Mouse (Mus musculus) embryo, embryonic 10.5 days (tissue): ENCODE data around the gene Tspan1.
A peak's percentile ranks its signal among the peaks of the same experiment; 100 is the strongest.

Experiments
- DNase-seq: peaks from one replicate; pipeline ENCODE4 v3.0.0-alpha.2; 2015; ENCODE audit warnings: low spot score

Gene Tspan1

DNA sequence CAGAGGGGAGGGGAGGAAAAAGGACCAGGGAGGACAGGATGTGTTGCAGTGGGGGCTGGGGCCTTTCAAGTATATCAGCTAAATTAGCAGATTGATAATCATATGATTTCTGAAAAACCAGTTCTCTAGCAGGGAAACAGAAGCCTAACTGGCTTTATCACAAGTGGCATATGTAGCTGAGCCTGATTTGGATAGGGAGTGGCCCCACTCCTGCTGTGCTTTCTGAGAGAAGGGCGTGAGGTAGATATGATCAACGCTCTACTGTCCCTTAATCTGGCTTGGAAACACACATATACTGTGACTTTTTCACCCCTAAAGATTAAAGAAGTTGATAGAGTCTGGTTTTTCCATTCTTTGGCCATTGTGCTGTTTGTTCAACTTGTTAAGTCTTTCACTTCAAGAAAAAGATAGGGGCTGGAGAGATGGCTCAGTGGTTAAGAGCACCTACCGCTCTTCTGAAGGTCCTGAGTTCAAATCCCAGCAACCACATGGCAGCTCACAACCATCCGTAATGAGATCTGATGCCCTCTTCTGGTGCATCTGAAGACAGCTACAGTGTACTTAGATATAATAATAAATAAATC, 41.5 kb downstream of the Tspan1 start:
- DNase-seq: no peak

DNA sequence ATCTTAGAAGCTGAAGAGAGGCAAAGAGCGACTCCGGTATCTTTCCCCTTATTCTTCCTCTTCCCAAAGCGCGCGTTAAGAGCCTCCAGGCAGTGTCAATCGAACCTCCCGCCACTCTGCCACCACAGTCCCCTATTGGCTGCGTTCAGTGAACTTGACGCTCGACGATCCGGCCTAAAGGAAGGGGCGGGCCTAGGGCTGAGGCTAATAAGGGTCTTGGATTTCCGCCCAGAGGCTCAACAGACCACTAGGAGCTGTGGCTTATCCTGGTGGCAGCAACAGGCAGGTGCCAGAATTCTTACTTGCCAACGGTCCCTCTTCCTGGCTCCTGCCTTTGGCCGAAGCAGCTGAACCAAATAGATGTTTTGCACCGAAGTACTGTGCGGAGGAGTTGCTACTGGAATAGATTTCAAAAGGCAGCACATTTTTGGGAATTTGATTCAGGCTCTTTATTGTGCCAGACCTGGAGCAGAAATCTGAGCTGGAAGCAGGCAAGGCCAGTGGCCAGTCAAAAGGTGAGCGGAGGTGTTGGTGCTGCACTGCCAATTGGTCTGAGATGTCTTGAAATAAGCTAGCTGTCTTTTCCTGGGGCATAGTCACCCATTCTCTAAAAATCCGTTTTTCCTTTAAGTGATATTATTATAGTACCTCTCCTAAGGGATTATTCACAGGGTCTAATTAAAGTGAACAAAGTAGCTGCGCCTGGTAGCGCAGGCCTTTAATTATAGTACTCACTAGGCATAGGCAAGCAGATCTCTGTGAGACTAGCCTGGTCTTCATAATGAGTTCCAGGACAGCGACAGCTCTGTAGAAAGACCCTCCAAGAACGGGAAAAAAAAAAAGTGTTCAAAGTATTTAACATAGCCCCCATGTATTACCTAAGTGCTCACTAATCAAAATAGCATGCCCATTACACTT, 43.5 kb downstream of the Tspan1 start, which contains the start of the genes Rad54l and Pomgnt1:
Gene Rad54l, minus strand, starts transcription at position 89 of the 918 bp plus-strand sequence.
Gene Pomgnt1, plus strand, starts transcription at position 239 of the 918 bp plus-strand sequence.
- DNase-seq: peak; percentile 99

DNA sequence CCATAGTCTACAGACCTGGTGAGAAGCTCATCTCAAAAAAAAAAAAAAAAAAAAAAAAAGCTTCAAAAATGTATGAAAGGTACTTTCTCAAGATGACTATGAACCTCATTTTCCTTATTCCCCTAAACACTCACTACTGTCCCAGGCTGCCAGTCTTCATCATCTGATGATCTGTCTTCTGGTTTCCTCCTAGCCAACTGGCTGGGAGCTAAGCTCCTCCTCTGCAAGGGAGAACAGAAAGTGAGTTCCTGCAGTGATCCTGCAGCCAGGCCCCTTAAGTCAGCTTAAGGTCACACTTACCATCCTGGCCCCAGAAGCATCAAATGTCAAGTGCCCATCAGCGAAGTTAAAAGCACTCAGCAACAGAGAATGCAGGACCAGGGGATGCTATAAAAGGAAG, 44.6 kb downstream of the Tspan1 start:
- DNase-seq: peak; percentile 17
